28 mouse cellular contexts compared by ENCODE assay signal in the genomic region with DNA sequence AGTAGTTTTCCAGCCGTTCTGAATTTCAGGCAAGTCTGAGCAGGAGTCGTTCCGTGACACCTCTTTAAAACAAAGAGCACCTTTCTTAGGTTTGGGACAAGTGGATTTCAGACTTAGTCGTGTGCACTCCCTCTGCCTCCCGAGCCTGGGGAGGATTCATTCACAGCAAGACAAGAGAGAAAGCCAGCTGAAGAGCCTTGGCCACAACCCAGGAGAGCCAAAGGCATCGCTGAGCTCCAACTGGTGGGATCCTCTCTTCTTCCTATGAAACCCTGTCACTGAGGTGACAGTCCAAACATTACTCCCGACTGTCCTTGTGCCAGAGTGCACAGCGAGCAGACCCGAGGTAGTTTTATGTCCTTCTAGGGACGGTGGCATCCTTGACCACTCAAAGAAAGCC. TPM values are rescaled to one million over a fixed set of nuclear protein-coding genes. Genes with fewer than 3 reads are reported as not detected.
"Had no signal": no experiment of that assay in that cellular context is flagged by ENCODE, and none has a peak within 500 bp of the region (broad histone marks: within the 10 kb centered on the region; RNA-seq: fewer than 3 reads in every experiment).

No protein-coding gene starts in this region.

- H3K4me1 ChIP-seq: liver, embryonic 13.5 days; lung, embryonic 15.5 days; midbrain, embryonic 15.5 days; neural tube, embryonic 12.5 days had no signal

- H3K27me3 ChIP-seq: midbrain, embryonic 15.5 days; neural tube, embryonic 12.5 days; neural tube, embryonic 15.5 days had no signal

- H3K27ac ChIP-seq: kidney, postnatal 0 days; liver, embryonic 13.5 days; lung, embryonic 15.5 days; midbrain, embryonic 15.5 days; neural tube, embryonic 12.5 days; neural tube, embryonic 15.5 days had no signal

- H3K4me3 ChIP-seq: liver, embryonic 13.5 days; lung, embryonic 15.5 days; megakaryocyte, embryonic 14.5 days; midbrain, embryonic 15.5 days; neural tube, embryonic 12.5 days; neural tube, embryonic 15.5 days had no signal

- H3K9ac ChIP-seq: liver, embryonic 13.5 days; lung, embryonic 15.5 days; midbrain, embryonic 15.5 days; neural tube, embryonic 12.5 days; neural tube, embryonic 15.5 days had no signal

- ATAC-seq: intestine, postnatal 0 days; midbrain, embryonic 15.5 days had no signal

- DNase-seq: kidney, adult 2 months; liver, embryonic 13.5 days; lung, postnatal 10 days; lung, postnatal 36 days; right cerebral cortex, adult 18-20 months; thymus, adult 18-20 months; thymus, postnatal 36 days had no signal

- H3K4me2 ChIP-seq: liver, embryonic 13.5 days; lung, embryonic 15.5 days; midbrain, embryonic 11.5 days; midbrain, embryonic 15.5 days; neural tube, embryonic 12.5 days; neural tube, embryonic 15.5 days had no signal

- H3K36me3 ChIP-seq: liver, embryonic 13.5 days; lung, embryonic 15.5 days; midbrain, embryonic 15.5 days; neural tube, embryonic 12.5 days had no signal

- H3K9me3 ChIP-seq: liver, embryonic 13.5 days; lung, embryonic 15.5 days; midbrain, embryonic 15.5 days; neural tube, embryonic 12.5 days; neural tube, embryonic 15.5 days had no signal

RNA-seq across cellular contexts. Expression of gene Gm6588, which starts 10.7 kb away (rescaled TPM):
- total RNA-seq: layer of hippocampus, adult 8-10 months; layer of hippocampus, postnatal 14 days; left cerebral cortex, adult 8-10 months; left cerebral cortex, postnatal 14 days; liver, adult 2 months had no signal
- polyA plus RNA-seq: intestine, postnatal 0 days; kidney, adult 2 months; kidney, embryonic 14.5 days; kidney, postnatal 0 days; large intestine, adult 2 months; limb, embryonic 11.5 days; limb, embryonic 14.5 days; liver, adult 2 months; liver, embryonic 13.5 days; liver, embryonic 16.5 days; lung, embryonic 15.5 days; midbrain, embryonic 11.5 days; small intestine, adult 2 months; spleen, adult 2 months; urinary bladder, adult 2 months had no signal

RNA-seq across cellular contexts. Expression of gene Asphd2, which starts 43.9 kb away (rescaled TPM):
- total RNA-seq: liver, adult 2 months had no signal
- polyA plus RNA-seq: liver, adult 2 months; liver, embryonic 16.5 days had no signal
